Mouse (Mus musculus) cerebellum, postnatal 14 days (tissue): Measurements from ENCODE around the gene Gm17026.
"Not testable (repeated sequence)": the region's sequence is repeated elsewhere in the genome, so short reads cannot be mapped to it uniquely, and the experiment has no call there.

Source experiments
- DNase-seq, 2 experiments: peaks; one replicate each; pipeline ENCODE4 v3.0.0; 2021; ENCODE audit warnings: mixed read lengths in 2 of 2

Gene Gm17026

DNA sequence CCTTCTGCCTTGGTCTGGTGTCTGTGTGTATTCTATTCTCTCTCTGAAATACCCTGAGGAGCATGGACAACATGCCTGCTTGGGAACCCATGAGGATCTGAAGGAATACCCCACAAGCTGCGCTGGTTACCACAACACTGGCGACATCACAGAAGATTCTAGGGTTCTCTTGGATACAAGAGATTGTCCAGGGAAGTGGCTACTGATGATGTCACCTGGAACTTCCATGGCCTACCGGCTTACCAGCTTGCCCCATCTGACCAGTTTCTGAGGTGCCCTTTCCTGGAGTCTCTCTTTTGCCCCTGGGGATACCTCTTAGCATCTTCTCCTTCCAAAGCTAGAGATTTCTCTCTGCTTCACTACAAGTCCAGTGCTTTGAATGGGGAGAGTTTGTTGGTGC, at the start of gene Gm17026:
Gene Gm17026, minus strand, starts transcription at position 101 of the 400 bp plus-strand sequence.
- DNase-seq: not testable (repeated sequence)

DNA sequence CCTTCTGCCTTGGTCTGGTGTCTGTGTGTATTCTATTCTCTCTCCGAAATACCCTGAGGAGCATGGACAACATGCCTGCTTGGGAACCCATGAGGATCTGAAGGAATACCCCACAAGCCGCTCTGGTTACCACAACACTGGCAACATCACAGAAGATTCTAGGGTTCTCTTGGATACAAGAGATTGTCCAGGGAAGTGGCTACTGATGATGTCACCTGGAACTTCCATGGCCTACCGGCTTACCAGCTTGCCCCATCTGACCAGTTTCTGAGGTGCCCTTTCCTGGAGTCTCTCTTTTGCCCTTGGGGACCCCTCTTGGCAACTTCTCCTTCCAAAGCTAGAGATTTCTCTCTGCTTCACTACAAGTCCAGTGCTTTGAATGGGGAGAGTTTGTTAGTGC, 37.4 kb upstream of the Gm17026 start, which contains the start of gene Gm9611:
Gene Gm9611, minus strand, starts transcription at position 101 of the 400 bp plus-strand sequence.
- DNase-seq: not testable (repeated sequence)

DNA sequence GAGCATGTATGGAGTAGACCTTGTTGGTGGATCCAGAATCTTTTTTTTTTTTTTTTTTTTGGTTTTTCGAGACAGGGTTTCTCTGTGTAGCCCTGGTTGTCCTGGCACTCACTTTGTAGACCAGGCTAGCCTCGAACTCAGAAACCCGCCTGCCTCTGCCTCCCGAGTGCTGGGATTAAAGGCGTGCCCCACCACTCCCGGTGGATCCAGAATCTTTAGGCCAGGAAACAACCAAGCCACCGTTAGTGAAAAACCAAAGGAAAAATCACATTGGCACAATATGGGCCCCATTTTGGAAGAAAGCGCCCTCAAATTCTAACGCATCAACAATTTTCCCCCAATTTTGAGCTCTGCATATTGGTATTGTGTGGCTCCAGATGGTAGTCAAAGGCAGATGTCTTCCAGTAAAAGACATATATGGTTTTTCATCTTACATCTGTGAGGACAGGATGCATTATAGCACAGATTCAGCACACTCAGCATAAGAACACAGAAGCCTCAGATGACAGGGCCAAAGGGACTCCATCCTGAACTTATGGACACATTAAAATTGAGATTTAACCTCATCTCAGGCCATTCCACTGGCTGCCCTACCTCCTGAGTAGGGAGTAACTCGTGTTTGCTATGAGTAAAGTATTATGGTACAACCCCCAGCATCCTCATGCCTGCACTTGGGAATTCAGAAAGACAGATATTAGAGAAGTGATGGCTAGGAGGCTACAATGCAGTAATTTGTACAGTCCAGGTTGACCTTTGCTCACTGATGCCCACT, 42.9 kb downstream of the Gm17026 start:
- DNase-seq: not testable (repeated sequence)
